Mouse (Mus musculus): ENCODE measurements around the gene Timd2.
"Not testable (repeated sequence)": the region's sequence is repeated elsewhere in the genome, so short reads cannot be mapped to it uniquely, and the experiment has no call there.

Timd2 gene

GRCm38 (mm10) chr11:46706664-46707356, at the start of gene Timd2:
Gene Timd2, minus strand, starts transcription at chr11:46707061.
- CTCF ChIA-PET = no interaction called here
- POLR2A ChIA-PET = no interaction called here

- POLR2A ChIA-PET, CTCF ChIA-PET: not testable (repeated sequence)
Measured at GRCm38 (mm10) chr11:46755714-46756113, 48.9 kb upstream of the Timd2 start.

- POLR2A ChIA-PET = interaction anchor here in 1 of 4 experiments (0.9 kb wide), 1 partner anchor 184 kb away, joined by 6 read pairs; no protein-coding TSS in a partner anchor
Measured at GRCm38 (mm10) chr11:46754669-46755068, 47.8 kb upstream of the Timd2 start.

GRCm38 (mm10) chr11:46753662-46754061, 46.8 kb upstream of the Timd2 start:
- POLR2A ChIA-PET = no interaction called here
- CTCF ChIA-PET = no interaction called here

More at GRCm38 (mm10) chr11:46754669-46755068, 47.8 kb upstream of the Timd2 start:
- CTCF ChIA-PET = interaction anchor here in 1 of 4 experiments (0.5 kb wide), 1 partner anchor 1091 kb away, joined by 3 read pairs; no protein-coding TSS in a partner anchor

- ChIA-PET CTCF (no interaction called here), POLR2A (no interaction called here)
Measured at GRCm38 (mm10) chr11:46747996-46748395, 41.1 kb upstream of the Timd2 start.

- POLR2A ChIA-PET = no interaction called here
- CTCF ChIA-PET = no interaction called here
Measured at GRCm38 (mm10) chr11:46741716-46742115, 34.9 kb upstream of the Timd2 start.

- ChIA-PET POLR2A (no interaction called here), CTCF (no interaction called here)
Measured at GRCm38 (mm10) chr11:46740886-46741285, 34.0 kb upstream of the Timd2 start.

GRCm38 (mm10) chr11:46739501-46739900, 32.6 kb upstream of the Timd2 start:
- POLR2A ChIA-PET = no interaction called here
- CTCF ChIA-PET = interaction anchor here in 1 of 4 experiments (0.6 kb wide), 1 partner anchor 464 kb away, joined by 3 read pairs; no protein-coding TSS in a partner anchor

- CTCF ChIA-PET = not testable (repeated sequence)
- POLR2A ChIA-PET = interaction anchor here in 1 of 4 experiments (0.6 kb wide), 1 partner anchor 527 kb away, joined by 4 read pairs; no protein-coding TSS in a partner anchor
Measured at GRCm38 (mm10) chr11:46735076-46735475, 28.2 kb upstream of the Timd2 start, which contains the start of gene Havcr1. Gene Havcr1, plus strand, starts transcription at chr11:46735080.

- POLR2A ChIA-PET = interaction anchor here in 1 of 4 experiments (0.6 kb wide), 1 partner anchor 528 kb away, joined by 4 read pairs; no protein-coding TSS in a partner anchor
- CTCF ChIA-PET = no interaction called here
Measured at GRCm38 (mm10) chr11:46734617-46735016, 27.8 kb upstream of the Timd2 start.

- CTCF ChIA-PET = interaction anchor here in 1 of 4 experiments (0.7 kb wide), 1 partner anchor 753 kb away, joined by 12 read pairs; no protein-coding TSS in a partner anchor
Measured at GRCm38 (mm10) chr11:46733242-46733789, 26.5 kb upstream of the Timd2 start.

GRCm38 (mm10) chr11:46731541-46732070, 24.7 kb upstream of the Timd2 start:
- CTCF ChIA-PET = interaction anchor here in 1 of 4 experiments (0.7 kb wide), 1 partner anchor 210 kb away, joined by 5 read pairs; no protein-coding TSS in a partner anchor
- POLR2A ChIA-PET = no interaction called here

More at GRCm38 (mm10) chr11:46733242-46733789, 26.5 kb upstream of the Timd2 start:
- POLR2A ChIA-PET = no interaction called here

GRCm38 (mm10) chr11:46698830-46699229, 8.0 kb downstream of the Timd2 start:
- ChIA-PET CTCF (no interaction called here), POLR2A (interaction anchor here in 1 of 4 experiments (0.6 kb wide), 1 partner anchor 1035 kb away, joined by 3 read pairs; no protein-coding TSS in a partner anchor)

- CTCF ChIA-PET = interaction anchor here in 1 of 4 experiments (0.6 kb wide), 1 partner anchor 441 kb away, joined by 3 read pairs; no protein-coding TSS in a partner anchor
- POLR2A ChIA-PET = no interaction called here
Measured at GRCm38 (mm10) chr11:46698278-46698655, 8.6 kb downstream of the Timd2 start.

GRCm38 (mm10) chr11:46697433-46698277, 9.2 kb downstream of the Timd2 start:
- ChIA-PET POLR2A (no interaction called here), CTCF (interaction anchor here in 1 of 4 experiments (0.6 kb wide), 1 partner anchor 440 kb away, joined by 3 read pairs; no protein-coding TSS in a partner anchor)

GRCm38 (mm10) chr11:46695849-46696248, 11.0 kb downstream of the Timd2 start:
- POLR2A ChIA-PET = not testable (repeated sequence)
- CTCF ChIA-PET = interaction anchor here in 1 of 4 experiments (0.6 kb wide), 1 partner anchor 120 kb away, joined by 3 read pairs; no protein-coding TSS in a partner anchor

- ChIA-PET CTCF (interaction anchor here in 1 of 4 experiments (0.6 kb wide), 1 partner anchor 671 kb away, joined by 5 read pairs; no protein-coding TSS in a partner anchor), POLR2A (no interaction called here)
Measured at GRCm38 (mm10) chr11:46690136-46690535, 16.7 kb downstream of the Timd2 start.

- ChIA-PET POLR2A (no interaction called here), CTCF (no interaction called here)
Measured at GRCm38 (mm10) chr11:46683723-46684122, 23.1 kb downstream of the Timd2 start.

GRCm38 (mm10) chr11:46682842-46683241, 24.0 kb downstream of the Timd2 start:
- ChIA-PET POLR2A (no interaction called here), CTCF (no interaction called here)
